Mouse (Mus musculus) central nervous system, embryonic 14 days (tissue): ENCODE data around the gene Elmo3. TPM values are rescaled to one million over a fixed set of nuclear protein-coding genes. Genes with fewer than 3 reads are reported as not detected.

Experiments
- polyA plus RNA-seq: library from polyadenylated mRNA; depleted of rRNA; stranded (reverse); fragments of >200 nt; gene quantifications from 2 replicates; pipeline ENCODE4 v1.2.3, GENCODE M21; 2012; rRNA removed

Elmo3 gene
- polyA plus RNA-seq: 2.2 and 3.3 TPM in 2 replicates

DNA sequence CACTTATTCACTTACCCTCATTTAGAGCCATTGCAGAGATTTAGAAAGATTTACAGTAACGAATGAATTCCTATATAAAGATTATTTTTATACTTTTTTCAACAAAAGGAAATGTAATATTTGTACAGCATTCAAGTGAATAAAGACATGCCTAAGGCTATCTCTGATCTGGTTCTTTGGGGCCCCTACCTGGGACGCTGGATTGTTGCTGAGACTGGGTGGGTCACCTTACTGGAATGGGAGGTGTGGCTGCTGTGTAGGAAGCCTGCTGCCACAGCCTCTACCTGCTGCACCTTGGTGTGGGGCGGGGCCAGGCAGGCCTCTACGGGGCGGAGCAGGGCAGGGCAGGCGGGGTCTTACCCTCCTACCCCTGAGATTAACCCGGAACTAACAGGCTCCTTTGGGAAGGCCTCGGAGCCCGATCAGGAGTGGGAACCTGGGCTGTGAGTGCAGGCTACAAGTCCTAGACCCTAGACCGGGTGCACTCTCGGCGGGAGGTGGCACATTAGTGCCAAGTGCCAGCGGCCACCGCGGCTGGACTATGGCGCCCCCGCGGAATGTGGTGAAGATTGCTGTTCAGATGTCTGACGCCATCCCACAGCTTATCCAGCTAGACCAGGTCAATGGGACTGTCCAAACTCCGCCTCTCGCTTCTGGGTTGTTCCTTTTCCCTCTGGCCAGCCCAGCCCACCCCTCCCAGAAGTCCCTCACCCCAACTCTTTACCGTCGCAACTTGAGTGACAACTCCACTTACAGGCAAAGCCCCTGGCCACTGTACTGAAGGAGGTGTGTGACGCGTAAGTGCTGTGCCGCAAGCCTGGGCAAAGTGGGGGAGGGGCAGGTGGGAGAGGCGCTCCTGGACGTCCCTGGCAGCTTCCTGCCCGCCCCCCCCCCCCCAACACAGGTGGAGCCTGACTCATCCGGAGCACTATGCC is at the start of gene Elmo3:
Gene Elmo3 (plus strand): TSS at position 391 of the 935 bp plus-strand sequence.

GRCm38 (mm10) chr8:105264024-105264982 is 41.1 kb upstream of the Elmo3 start, which contains the start of the genes Tradd and Fbxl8:
Gene Tradd, minus strand, starts transcription at chr8:105264609.
Gene Fbxl8, plus strand, starts transcription at chr8:105264648.

GRCm38 (mm10) chr8:105269461-105269947 is 35.9 kb upstream of the Elmo3 start, which contains the start of gene Hsf4:
Gene Hsf4, plus strand, starts transcription at chr8:105269801.

DNA sequence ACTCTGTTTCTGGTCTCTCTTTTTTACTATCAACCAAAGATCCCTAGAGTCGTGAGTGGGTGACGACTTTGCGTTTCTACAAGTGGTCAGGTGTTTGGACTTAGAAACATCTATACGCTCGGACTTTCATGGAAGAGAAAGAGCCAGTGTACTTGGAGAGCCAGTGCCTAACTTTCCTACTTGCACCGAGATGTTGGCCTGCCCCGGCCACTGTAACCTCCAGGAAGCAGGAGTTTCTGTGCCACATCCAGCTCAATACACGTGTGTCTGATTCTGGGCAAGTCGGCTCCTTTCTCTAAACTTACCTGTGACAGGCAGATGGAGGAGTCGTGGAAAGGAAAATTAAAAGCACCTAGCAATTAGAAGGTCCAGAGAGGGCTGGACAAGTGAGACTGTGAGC is 29.6 kb upstream of the Elmo3 start, which contains the start of gene Nol3:
Gene Nol3 (plus strand): TSS at position 301 of the 400 bp plus-strand sequence.

GRCm38 (mm10) chr8:105289805-105290460 is 15.5 kb upstream of the Elmo3 start, which contains the start of gene 4931428F04Rik:
Gene 4931428F04Rik, minus strand, starts transcription at chr8:105289864.

GRCm38 (mm10) chr8:105295895-105296573 is 9.4 kb upstream of the Elmo3 start, which contains the start of gene Exoc3l:
Gene Exoc3l, minus strand, starts transcription at chr8:105296101.

DNA sequence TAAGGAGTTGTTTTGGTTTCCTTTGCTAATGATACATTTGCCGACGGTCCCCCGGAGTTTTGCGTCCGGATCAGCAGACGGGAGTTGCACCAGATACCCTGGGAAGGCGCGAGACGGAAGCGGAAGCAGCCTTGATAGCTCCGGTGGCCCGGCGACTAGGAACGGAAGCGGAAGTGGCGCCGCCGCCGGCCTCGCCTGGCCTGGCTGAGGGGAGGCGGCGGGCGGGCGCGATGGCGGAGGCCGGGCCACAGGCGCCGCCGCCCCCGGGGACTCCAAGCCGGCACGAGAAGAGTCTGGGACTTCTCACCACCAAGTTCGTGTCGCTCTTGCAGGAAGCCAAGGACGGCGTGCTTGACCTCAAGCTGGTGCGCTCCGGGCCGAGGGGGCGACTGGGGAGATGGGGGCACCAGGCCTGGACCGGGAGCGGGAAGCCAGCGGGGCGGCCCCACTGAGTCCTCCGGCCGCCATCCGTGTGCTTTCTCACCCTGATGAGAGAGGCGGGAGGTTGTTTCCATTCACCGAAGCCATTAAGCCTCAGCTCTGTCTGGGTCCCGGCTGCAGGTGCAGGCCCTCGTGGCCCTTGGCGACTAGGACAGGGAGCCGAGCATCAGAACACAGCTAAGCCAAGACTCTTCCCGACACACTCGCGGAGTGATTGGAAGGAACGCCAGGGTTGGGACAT is 7.7 kb upstream of the Elmo3 start, which contains the start of gene E2f4:
Gene E2f4 (plus strand): TSS at position 153 of the 682 bp plus-strand sequence.

GRCm38 (mm10) chr8:105326141-105326672 is 20.8 kb downstream of the Elmo3 start, which contains the start of the genes Lrrc29 and Tmem208:
Gene Lrrc29, minus strand, starts transcription at chr8:105326278.
Gene Tmem208, plus strand, starts transcription at chr8:105326354.

DNA sequence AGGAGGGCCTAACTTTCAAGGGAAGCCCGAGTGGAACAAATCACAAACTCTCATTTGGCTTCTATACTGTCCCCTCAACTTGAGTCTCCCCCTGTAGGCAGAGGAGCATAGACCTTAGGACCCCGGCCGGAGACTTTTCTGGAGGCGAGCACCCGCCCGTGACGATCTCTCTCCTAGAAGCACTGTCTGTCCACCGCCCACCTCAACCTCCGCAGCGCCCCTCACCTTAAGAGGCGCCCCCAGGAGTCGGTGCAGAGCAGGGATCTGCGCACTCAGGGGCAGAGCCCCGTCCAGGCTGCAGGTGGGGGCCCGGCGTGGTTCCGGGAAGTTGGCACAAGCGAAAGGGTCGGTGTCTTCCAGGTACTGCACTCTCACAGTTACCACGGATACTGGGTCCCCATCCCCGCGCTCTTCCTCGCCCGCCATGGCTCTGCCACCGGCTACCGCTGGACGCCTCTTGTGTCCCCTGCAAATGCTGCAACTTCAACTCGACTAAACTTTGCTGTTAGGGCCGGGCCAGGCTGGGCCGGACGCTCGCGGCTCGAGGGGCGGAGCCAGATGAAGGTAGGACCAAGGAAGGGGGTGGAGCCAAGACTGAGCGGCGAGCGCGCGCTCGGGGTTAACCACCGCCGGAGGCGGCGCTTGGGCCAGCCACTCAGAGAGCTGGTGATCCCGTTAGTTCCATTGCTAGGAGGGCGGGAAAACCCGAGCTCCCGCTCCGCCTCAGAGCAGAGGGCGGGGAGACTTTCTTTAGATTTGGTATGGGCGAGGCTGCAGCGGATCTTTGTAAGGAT is 42.2 kb downstream of the Elmo3 start, which contains the start of gene Fhod1:
Gene Fhod1 (minus strand): TSS at position 526 of the 794 bp plus-strand sequence.

GRCm38 (mm10) chr8:105348450-105349095 is 43.2 kb downstream of the Elmo3 start, which contains the start of gene Slc9a5:
Gene Slc9a5, plus strand, starts transcription at chr8:105348843.

Other genes with a start within 250 kb of the Elmo3 start
- not detected in 2 replicates for gene Ces3b, start 221.8 kb upstream of the Elmo3 start, polyA plus RNA-seq
- 0.05 TPM in 1 of 2 replicates, not detected in the other for gene Ces4a, start 173.8 kb upstream of the Elmo3 start, polyA plus RNA-seq
- 25.0 and 35.6 TPM in 2 replicates for gene Cbfb, start 134.9 kb upstream of the Elmo3 start, polyA plus RNA-seq
- 29.8 and 31.5 TPM in 2 replicates for gene D230025D16Rik, start 80.5 kb upstream of the Elmo3 start, polyA plus RNA-seq
- gene B3gnt9, start 50.4 kb upstream of the Elmo3 start, polyA plus RNA-seq: 6.7 and 13.8 TPM in 2 replicates
- gene Tradd, start 41.0 kb upstream of the Elmo3 start, polyA plus RNA-seq: 8.9 and 10.0 TPM in 2 replicates
- gene Fbxl8, start 41.0 kb upstream of the Elmo3 start, polyA plus RNA-seq: 0.97 and 1.5 TPM in 2 replicates
- gene Hsf4, start 35.8 kb upstream of the Elmo3 start, polyA plus RNA-seq: 0.53 and 0.60 TPM in 2 replicates
- gene Nol3, start 29.5 kb upstream of the Elmo3 start, polyA plus RNA-seq: 1.5 and 2.1 TPM in 2 replicates
- 154 and 165 TPM in 2 replicates for gene 4931428F04Rik, start 15.7 kb upstream of the Elmo3 start, polyA plus RNA-seq
- gene Exoc3l, start 9.5 kb upstream of the Elmo3 start, polyA plus RNA-seq: 12.5 and 15.1 TPM in 2 replicates
- 105 and 107 TPM in 2 replicates for gene E2f4, start 7.9 kb upstream of the Elmo3 start, polyA plus RNA-seq
- gene Lrrc29, start 20.7 kb downstream of the Elmo3 start, polyA plus RNA-seq: 1.9 and 2.4 TPM in 2 replicates
- gene Tmem208, start 20.8 kb downstream of the Elmo3 start, polyA plus RNA-seq: 123 and 125 TPM in 2 replicates
- gene Fhod1, start 42.4 kb downstream of the Elmo3 start, polyA plus RNA-seq: 7.1 and 11.0 TPM in 2 replicates
- 40.7 and 42.5 TPM in 2 replicates for gene Slc9a5, start 43.2 kb downstream of the Elmo3 start, polyA plus RNA-seq
- gene Plekhg4, start 67.7 kb downstream of the Elmo3 start, polyA plus RNA-seq: 9.4 and 10.1 TPM in 2 replicates
- gene Kctd19, start 107.9 kb downstream of the Elmo3 start, polyA plus RNA-seq: 0.04 and 0.05 TPM in 2 replicates
- 1.4 and 1.6 TPM in 2 replicates for gene Lrrc36, start 108.0 kb downstream of the Elmo3 start, polyA plus RNA-seq
- gene Tppp3, start 165.9 kb downstream of the Elmo3 start, polyA plus RNA-seq: 75.6 and 110 TPM in 2 replicates
- 40.0 and 48.8 TPM in 2 replicates for gene Zdhhc1, start 191.3 kb downstream of the Elmo3 start, polyA plus RNA-seq
- 5.6 and 7.0 TPM in 2 replicates for gene Hsd11b2, start 213.2 kb downstream of the Elmo3 start, polyA plus RNA-seq